Mouse (Mus musculus) T-cell, adult 2 months (primary cell): Measurements from ENCODE around the gene Vps13d.

Experiments
- DNase-seq: peaks from one replicate; pipeline ENCODE4 v3.0.0; 2022; ENCODE audit warnings: low spot score

Vps13d gene

GRCm38 (mm10) chr4:144939847-144940411 is 254.9 kb downstream of the Vps13d start:
- no peak for DNase-seq

GRCm38 (mm10) chr4:144936563-144937154 is 258.1 kb downstream of the Vps13d start:
- DNase-seq: no peak

GRCm38 (mm10) chr4:144934501-144934900 is 260.3 kb downstream of the Vps13d start:
- DNase-seq: no peak

GRCm38 (mm10) chr4:144931167-144931566 is 263.6 kb downstream of the Vps13d start:
- DNase-seq: no peak

GRCm38 (mm10) chr4:144930366-144930765 is 264.4 kb downstream of the Vps13d start:
- DNase-seq: no peak

GRCm38 (mm10) chr4:144929811-144930221 is 265.0 kb downstream of the Vps13d start:
- DNase-seq: no peak

GRCm38 (mm10) chr4:144928693-144929436 is 265.9 kb downstream of the Vps13d start:
- no peak for DNase-seq
